Mouse (Mus musculus) liver, embryonic 12.5 days (tissue): ENCODE results near the gene Cox19. TPM values are rescaled to one million over a fixed set of nuclear protein-coding genes. Genes with fewer than 3 reads are reported as not detected.

Experiments used
- ATAC-seq: fragments of 200-750 bp; cut with Nextera tagmentation; 2 replicates; pipeline ENCODE4 v1.8.0; 2017; ENCODE audit warnings: moderate number of reproducible peaks, mild to moderate bottlenecking, moderate library complexity
- H3K27ac ChIP-seq: fragments of 300-500 bp; sonication (generic); 2 replicates; pipeline ENCODE4 v1.5.1; 2016; ENCODE audit warnings: mild to moderate bottlenecking
- H3K27me3 ChIP-seq: fragments of 300-500 bp; sonication (generic); replicated peaks from 2 replicates; pipeline ENCODE4 v1.6.1; 2016; ENCODE audit warnings: mild to moderate bottlenecking, moderate library complexity
- H3K36me3 ChIP-seq: fragments of 300-500 bp; sonication (generic); 2 replicates; pipeline ENCODE4 v1.6.1; 2016; ENCODE audit warnings: mild to moderate bottlenecking, moderate library complexity
- H3K4me1 ChIP-seq: fragments of 300-500 bp; sonication (generic); 2 replicates; pipeline ENCODE4 v1.6.1; 2016
- H3K4me2 ChIP-seq: fragments of 300-500 bp; sonication (generic); 2 replicates; pipeline ENCODE4 v1.6.1; 2016; ENCODE audit warnings: mild to moderate bottlenecking, moderate library complexity
- H3K4me3 ChIP-seq: fragments of 300-500 bp; sonication (generic); 2 replicates; pipeline ENCODE4 v1.5.1; 2016; ENCODE audit warnings: mild to moderate bottlenecking, moderate library complexity
- H3K9ac ChIP-seq: fragments of 300-500 bp; sonication (generic); 2 replicates; pipeline ENCODE4 v1.6.1; 2016; ENCODE audit warnings: mild to moderate bottlenecking, moderate library complexity
- H3K9me3 ChIP-seq: fragments of 300-500 bp; sonication (generic); replicated peaks from 2 replicates; pipeline ENCODE4 v1.6.1; 2016; ENCODE audit warnings: mild to moderate bottlenecking, moderate library complexity
- WGBS: fragments of 180-500 bp; shearing (Covaris S2); methylation state at CpG from one replicate; pipeline ENCODE4 v1.1.7; 2016; ENCODE audit not compliant: insufficient replicate concordance; 5-methylcytosine and 5-hydroxymethylcytosine counted together
- polyA plus RNA-seq: library from polyadenylated mRNA; unstranded; fragments of >200 nt; fragmentation: Nextera tagmentation; extraction: Ambion mirVana; gene quantifications from 2 replicates; pipeline ENCODE4 v1.2.1, GENCODE M21; 2016

Gene Cox19
- polyA plus RNA-seq, 1 experiment from 2014 or later, result 73.8 TPM

DNA sequence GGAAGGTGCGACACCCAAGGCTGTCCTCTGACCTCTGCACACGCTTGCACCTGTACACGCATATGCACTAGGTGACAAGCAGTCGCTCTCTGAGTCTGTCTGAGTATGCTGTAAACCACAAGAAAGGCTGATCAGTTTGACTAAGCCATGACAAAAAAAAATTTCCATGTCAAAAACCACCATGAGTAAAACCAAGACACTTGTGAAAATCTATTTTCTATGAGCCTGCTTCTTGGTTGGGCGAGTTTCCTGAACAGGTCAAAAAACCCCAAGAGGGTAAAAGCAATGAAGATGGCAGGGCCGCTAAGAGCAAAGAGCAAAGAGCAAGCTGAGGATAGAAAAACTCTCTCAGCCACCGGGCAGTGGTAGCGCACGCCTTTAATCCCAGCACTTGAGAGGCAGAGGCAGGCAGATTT is 47.6 kb downstream of the Cox19 start:
- no peaks in the 10 kb centered on the region for H3K36me3 ChIP-seq
- H3K4me3 ChIP-seq, result no peak overlapping the region
- H3K9ac ChIP-seq, result no peak overlapping the region
- H3K27ac ChIP-seq, result no peak overlapping the region
- H3K4me2 ChIP-seq, result no peak overlapping the region
- H3K4me1 ChIP-seq, result peaks cover 19% of the 10 kb centered on the region
- no peaks in the 10 kb centered on the region for H3K9me3 ChIP-seq
- WGBS, result 81% methylated on average over 9 of the region's 9 CpGs
- H3K27me3 ChIP-seq, result no peaks in the 10 kb centered on the region
- ATAC-seq, result no peak

DNA sequence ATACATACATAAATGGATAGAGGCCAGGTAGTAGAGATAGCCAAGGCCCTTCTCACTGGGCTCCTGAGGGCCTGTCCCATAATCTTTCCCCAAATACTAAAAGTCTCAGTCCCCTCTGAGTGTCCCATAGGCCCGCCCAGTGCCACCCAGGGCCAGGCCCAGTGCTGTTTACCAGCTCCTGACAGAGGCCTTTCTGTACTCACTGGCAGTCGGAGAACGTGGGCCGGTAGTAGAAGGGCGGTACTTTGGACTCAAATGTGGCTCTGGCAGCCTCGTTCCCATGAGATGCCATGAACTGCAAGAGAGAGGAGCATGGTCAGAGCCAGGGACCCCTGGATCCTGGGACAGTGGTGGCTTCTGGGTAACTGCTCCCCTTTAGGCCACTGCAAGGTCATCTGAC is 49.1 kb downstream of the Cox19 start:
- Histone ChIP-seq H3K9me3 (no peaks in the 10 kb centered on the region), H3K4me2 (no peak overlapping the region), H3K36me3 (no peaks in the 10 kb centered on the region), H3K27me3 (no peaks in the 10 kb centered on the region), H3K27ac (no peak overlapping the region), H3K4me1 (peaks cover 19% of the 10 kb centered on the region), H3K4me3 (no peak overlapping the region), H3K9ac (no peak overlapping the region)
- WGBS, result 77% methylated on average over 6 of the region's 6 CpGs
- ATAC-seq, result no peak

DNA sequence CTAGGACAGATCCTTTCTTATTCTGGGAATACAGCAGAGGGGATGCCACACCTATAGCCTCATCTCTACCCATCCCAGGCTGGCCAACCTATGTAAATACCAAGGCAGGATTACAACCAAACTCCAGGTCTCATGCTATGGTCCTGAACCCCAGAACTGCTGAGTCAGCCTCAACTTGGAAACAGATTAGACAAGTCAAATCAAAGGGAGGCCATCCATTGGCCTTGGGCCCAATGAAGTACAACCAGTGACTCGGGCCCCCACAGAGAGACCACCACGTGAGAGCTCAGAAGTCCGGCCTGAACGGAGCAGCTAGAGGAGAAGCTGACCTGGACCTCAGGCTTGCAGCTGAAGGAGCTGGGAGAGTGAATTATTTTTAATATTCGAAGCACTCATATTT is 53.5 kb downstream of the Cox19 start:
- no peaks in the 10 kb centered on the region for H3K9me3 ChIP-seq
- 76% methylated on average over 5 of the region's 5 CpGs for WGBS
- no peak overlapping the region for H3K4me3 ChIP-seq
- H3K4me1 ChIP-seq, result peaks cover 19% of the 10 kb centered on the region
- no peak overlapping the region for H3K9ac ChIP-seq
- peaks cover 10% of the 10 kb centered on the region for H3K36me3 ChIP-seq
- no peak overlapping the region for H3K4me2 ChIP-seq
- H3K27ac ChIP-seq, result no peak overlapping the region
- ATAC-seq, result no peak
- no peaks in the 10 kb centered on the region for H3K27me3 ChIP-seq

- no peak overlapping the region for H3K4me3 ChIP-seq
- H3K27me3 ChIP-seq, result no peaks in the 10 kb centered on the region
- no peaks in the 10 kb centered on the region for H3K9me3 ChIP-seq
- no peak for ATAC-seq
- H3K4me2 ChIP-seq, result no peak overlapping the region
- peaks cover 19% of the 10 kb centered on the region for H3K4me1 ChIP-seq
- WGBS, result 81% methylated on average over 10 of the region's 10 CpGs
- H3K27ac ChIP-seq, result no peak overlapping the region
- no peak overlapping the region for H3K9ac ChIP-seq
- peaks cover 10% of the 10 kb centered on the region for H3K36me3 ChIP-seq
These were observed 54.1 kb downstream of the Cox19 start for GRCm38 (mm10) chr5:139297092-139297491.

GRCm38 (mm10) chr5:139294089-139294488 is 57.1 kb downstream of the Cox19 start:
- no peaks in the 10 kb centered on the region for H3K9me3 ChIP-seq
- no peak overlapping the region for H3K9ac ChIP-seq
- no peak for ATAC-seq
- peaks cover 10% of the 10 kb centered on the region for H3K36me3 ChIP-seq
- H3K4me1 ChIP-seq, result peaks cover 8% of the 10 kb centered on the region; the same call in 1 of the 2 replicates
- H3K27ac ChIP-seq, result no peak overlapping the region
- no peak overlapping the region for H3K4me2 ChIP-seq
- no peak overlapping the region for H3K4me3 ChIP-seq
- 52% methylated on average over 2 of the region's 2 CpGs for WGBS
- H3K27me3 ChIP-seq, result no peaks in the 10 kb centered on the region

DNA sequence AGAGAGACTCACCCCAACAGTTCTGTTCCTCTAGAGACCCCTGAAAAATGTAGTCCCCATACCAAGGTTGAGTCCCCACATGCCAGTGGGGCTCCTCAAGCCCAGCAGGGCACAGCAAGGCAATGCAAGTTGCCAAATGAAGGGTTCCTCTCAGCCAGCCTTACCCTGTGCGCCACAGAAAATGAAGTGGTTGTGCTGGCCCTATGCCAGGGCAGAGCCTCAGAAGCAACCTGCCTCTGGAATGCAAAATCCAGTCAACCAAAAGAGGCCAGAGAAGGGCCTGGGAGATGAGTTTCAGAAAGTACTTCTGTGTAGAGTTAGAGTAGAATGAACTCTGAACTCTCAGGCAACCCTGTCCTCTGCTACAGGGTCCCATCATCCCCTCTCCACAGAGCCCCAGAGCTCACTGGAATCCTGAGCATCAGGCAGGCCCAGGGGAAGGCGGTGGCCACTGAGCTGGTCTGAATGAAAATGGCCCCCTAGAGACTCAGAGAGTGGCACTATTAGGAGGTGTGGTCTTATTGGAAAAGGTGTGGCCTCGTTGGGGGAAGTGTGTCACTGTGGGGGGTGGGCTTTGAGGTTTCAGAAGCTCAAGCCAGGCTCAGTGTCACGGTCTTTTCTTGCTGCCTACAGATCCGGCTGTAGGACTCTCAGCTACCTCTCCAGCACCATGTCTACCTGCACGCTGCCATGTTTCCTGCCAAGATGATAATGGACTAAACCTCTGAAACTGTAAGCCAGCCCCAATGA is 59.2 kb downstream of the Cox19 start:
- H3K4me3 ChIP-seq, result no peak overlapping the region
- no peak overlapping the region for H3K4me2 ChIP-seq
- H3K27ac ChIP-seq, result no peak overlapping the region
- H3K9ac ChIP-seq, result no peak overlapping the region
- H3K9me3 ChIP-seq, result no peaks in the 10 kb centered on the region
- H3K36me3 ChIP-seq, result peaks cover 10% of the 10 kb centered on the region
- peaks cover 24% of the 10 kb centered on the region for H3K4me1 ChIP-seq
- H3K27me3 ChIP-seq, result no peaks in the 10 kb centered on the region
- ATAC-seq, result no peak
- WGBS, result 71% methylated on average over 6 of the region's 6 CpGs

DNA sequence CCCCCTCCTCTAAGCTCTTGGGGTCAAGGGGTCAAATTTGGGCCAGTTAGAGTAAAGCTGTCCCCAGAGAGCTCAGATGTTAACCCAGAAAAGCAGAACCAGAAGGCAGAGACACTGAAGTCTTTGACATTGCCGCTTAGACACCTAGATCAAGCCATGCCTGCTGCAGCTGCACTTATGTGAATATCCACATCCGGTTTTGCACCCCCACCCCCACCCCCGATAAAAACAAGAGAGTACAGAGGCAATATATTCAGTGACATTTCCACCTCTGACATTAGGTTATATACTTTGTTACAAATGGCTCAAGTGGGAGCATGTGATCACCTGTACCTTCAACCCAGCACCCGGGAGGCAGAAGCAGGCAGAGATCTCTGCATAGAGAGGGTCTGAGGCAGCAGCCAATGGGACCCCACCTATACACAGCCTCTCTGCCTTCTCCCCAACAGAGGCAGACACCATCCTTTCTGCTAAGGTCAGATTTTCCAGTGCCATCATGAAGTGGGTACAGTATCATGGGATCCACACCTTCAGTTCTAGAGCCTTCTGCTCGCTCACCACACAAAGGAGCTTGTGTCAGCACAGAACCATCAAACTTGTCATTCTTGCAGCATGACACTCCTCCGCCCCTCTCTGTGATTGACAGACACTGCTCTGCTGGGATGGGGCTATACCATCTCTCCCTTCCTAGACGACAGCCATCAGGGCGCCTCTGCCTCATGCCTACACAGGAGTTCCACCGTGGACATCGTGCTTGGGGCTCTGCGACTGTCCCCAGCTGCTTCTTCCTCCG is 60.6 kb downstream of the Cox19 start:
- Histone ChIP-seq H3K27ac (no peak overlapping the region), H3K9ac (no peak overlapping the region), H3K27me3 (no peaks in the 10 kb centered on the region), H3K4me1 (peaks cover 37% of the 10 kb centered on the region), H3K9me3 (no peaks in the 10 kb centered on the region), H3K4me3 (no peak overlapping the region), H3K36me3 (peaks cover 6% of the 10 kb centered on the region), H3K4me2 (no peak overlapping the region)
- WGBS, result 70% methylated on average over 12 of the region's 12 CpGs
- ATAC-seq, result no peak

GRCm38 (mm10) chr5:139288591-139288990 is 62.6 kb downstream of the Cox19 start:
- Histone ChIP-seq H3K9me3 (no peaks in the 10 kb centered on the region), H3K27me3 (no peaks in the 10 kb centered on the region), H3K4me1 (peaks cover 48% of the 10 kb centered on the region), H3K4me3 (no peak overlapping the region), H3K27ac (peak overlapping the region; percentile 64), H3K9ac (no peak overlapping the region), H3K36me3 (peaks cover 2% of the 10 kb centered on the region; the same call in 1 of the 2 replicates), H3K4me2 (no peak overlapping the region)
- 73% methylated on average over 4 of the region's 4 CpGs for WGBS
- ATAC-seq, result no peak

- H3K27ac ChIP-seq, result peak overlapping the region; percentile 64
- H3K9ac ChIP-seq, result no peak overlapping the region
- H3K4me3 ChIP-seq, result no peak overlapping the region
- 59% methylated on average over 4 of the region's 4 CpGs for WGBS
- no peak for ATAC-seq
- H3K4me1 ChIP-seq, result peaks cover 48% of the 10 kb centered on the region
- peaks cover 2% of the 10 kb centered on the region; the same call in 1 of the 2 replicates for H3K36me3 ChIP-seq
- no peaks in the 10 kb centered on the region for H3K27me3 ChIP-seq
- H3K4me2 ChIP-seq, result peak overlapping the region; percentile 40
- H3K9me3 ChIP-seq, result no peaks in the 10 kb centered on the region
These were observed 63.4 kb downstream of the Cox19 start for GRCm38 (mm10) chr5:139287787-139288186.

DNA sequence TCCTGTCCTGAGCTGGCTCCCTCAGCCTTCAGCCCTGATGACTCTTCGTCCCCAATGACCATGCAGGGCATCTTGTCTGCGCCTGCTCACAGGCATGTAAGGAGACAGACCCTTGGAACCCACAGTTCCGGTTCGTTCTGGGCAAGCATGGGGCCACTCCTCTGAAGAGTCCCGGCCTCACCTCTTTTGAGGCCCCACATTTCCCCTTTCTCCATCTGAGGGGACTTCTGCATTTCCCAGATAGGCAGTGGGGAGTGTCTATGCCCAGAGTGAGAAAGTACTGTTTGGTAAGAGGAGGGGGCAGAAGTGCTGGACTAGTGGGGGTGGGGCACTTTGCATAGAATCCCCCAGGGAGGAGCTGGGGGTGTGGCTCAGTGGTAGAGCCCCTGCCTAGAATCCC is 64.1 kb downstream of the Cox19 start:
- peak; percentile 68 for ATAC-seq
- Histone ChIP-seq H3K4me1 (peaks cover 48% of the 10 kb centered on the region), H3K9me3 (no peaks in the 10 kb centered on the region), H3K4me2 (peak overlapping the region; percentile 40), H3K27me3 (no peaks in the 10 kb centered on the region), H3K36me3 (peaks cover 2% of the 10 kb centered on the region; the same call in 1 of the 2 replicates), H3K9ac (no peak overlapping the region), H3K4me3 (no peak overlapping the region), H3K27ac (peak overlapping the region; percentile 67)
- WGBS, result 16% methylated on average over 5 of the region's 5 CpGs
